Mouse (Mus musculus) brain, embryonic 14.5 days (tissue): ENCODE data around the gene Rab5c.

Experiments
- CTCF ChIP-seq: fragments of 200-500 bp; IDR thresholded peaks from 2 replicates; pipeline ENCODE4 v1.5.1; 2012; ENCODE audit warnings: inconsistent platforms, mild to moderate bottlenecking, moderate library complexity, borderline replicate concordance; ENCODE audit not compliant: insufficient read depth, insufficient read length; ENCODE audit errors: extremely low read depth
- POLR2A ChIP-seq: fragments of 200-500 bp; IDR thresholded peaks from 2 replicates; pipeline ENCODE4 v1.6.1; 2012; ENCODE audit warnings: mild to moderate bottlenecking, inconsistent platforms, borderline replicate concordance; ENCODE audit not compliant: poor library complexity, insufficient read depth, insufficient read length, severe bottlenecking; ENCODE audit errors: extremely low read depth

DNA sequence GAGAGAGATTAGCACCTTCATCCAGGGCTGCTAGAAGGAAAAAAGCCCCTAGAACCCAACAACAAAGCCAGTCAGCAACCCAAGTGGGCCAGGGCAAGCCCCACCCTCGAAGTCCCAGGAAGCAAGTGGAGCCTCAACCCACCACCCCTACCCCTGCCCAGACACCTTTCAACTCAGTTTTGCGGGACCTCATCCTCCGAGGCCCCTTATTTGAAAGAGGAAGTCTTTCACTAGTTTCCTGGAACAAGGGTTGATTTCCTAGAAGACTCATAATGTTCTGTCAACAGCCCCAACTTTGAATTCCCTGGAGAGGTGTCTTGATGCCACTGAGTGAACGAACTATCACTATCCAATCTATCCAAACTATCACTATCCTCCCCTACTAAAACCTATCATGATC lies 8.0 kb downstream of the Rab5c start:
- no peak for TF ChIP-seq CTCF
- TF ChIP-seq POLR2A, result no peak
